Mouse (Mus musculus) liver, adult (tissue): ENCODE measurements around the gene Ifna7.
"Not testable (repeated sequence)": the region's sequence is repeated elsewhere in the genome, so short reads cannot be mapped to it uniquely, and the experiment has no call there.

Source experiments
- GATA4 ChIP-seq: IDR thresholded peaks from 2 replicates; pipeline ENCODE4 v1.6.1; 2014; ENCODE audit warnings: mild to moderate bottlenecking, low read length; ENCODE audit not compliant: insufficient replicate concordance

Gene Ifna7

GRCm38 (mm10) chr4:88830523-88830922, 14.5 kb downstream of the Ifna7 start:
- no peak for TF ChIP-seq GATA4

DNA sequence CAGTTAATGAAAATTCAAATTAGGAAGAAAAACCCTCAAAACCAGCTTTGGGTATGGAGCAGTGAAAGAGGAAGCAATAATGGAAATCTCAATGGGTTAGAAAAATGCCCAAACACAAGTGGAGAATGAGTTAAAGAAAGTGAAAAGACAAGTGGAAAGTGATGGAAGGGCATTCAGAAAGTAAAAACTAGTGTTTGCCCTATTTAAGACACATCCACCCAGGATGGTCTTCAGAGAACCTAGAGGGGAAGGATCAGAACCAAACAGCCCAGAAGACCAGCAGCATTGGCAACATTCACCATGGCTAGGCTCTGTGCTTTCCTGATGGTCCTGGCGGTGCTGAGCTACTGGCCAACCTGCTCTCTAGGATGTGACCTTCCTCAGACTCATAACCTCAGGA, 19.2 kb downstream of the Ifna7 start, which contains the start of gene Ifna5:
Gene Ifna5 (plus strand): TSS at position 301 of the 400 bp plus-strand sequence.
- TF ChIP-seq GATA4 = not testable (repeated sequence)

DNA sequence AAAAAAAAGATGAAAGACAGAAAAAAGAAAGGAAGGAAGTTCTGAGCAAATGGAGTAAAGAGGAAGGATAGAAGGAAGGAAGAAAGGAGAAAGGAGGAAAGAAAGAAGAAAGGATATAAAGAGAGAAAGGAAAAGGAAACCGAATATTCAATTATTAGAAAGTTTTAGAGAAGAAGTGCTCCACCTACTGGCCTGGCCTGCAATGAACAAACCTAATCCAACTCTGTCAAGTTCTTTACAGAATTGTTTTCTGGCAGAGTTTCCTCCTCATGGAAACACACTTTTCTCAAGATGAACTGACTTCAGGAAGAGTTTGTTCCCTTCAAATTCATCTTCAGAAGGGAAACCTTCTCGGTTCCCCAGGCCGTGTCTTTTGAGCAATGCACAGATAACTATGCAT, 22.8 kb downstream of the Ifna7 start:
- no peak for TF ChIP-seq GATA4

DNA sequence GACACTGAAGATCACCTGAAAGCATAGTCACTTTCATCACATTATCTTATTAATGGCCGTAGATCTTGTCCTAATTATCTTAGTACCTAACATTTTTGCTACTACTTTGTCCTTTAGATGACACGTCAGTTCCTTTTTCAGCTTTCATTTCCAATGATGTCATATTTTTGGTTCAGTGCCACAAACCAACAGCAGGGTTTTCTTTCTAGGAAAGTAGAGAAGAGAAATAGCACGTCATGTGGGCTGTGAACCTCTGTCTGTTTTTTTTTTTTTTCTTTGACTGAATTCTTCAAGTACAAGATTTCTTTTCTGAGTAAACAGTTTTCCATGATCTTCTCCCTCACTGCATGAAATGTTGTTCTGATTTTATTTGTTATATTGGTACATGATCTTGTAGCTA, 24.0 kb downstream of the Ifna7 start:
- TF ChIP-seq GATA4 = no peak

GRCm38 (mm10) chr4:88841438-88841911, 25.4 kb downstream of the Ifna7 start, which contains the start of gene Ifna4:
Gene Ifna4, plus strand, starts transcription at chr4:88841861.
- no peak for TF ChIP-seq GATA4

DNA sequence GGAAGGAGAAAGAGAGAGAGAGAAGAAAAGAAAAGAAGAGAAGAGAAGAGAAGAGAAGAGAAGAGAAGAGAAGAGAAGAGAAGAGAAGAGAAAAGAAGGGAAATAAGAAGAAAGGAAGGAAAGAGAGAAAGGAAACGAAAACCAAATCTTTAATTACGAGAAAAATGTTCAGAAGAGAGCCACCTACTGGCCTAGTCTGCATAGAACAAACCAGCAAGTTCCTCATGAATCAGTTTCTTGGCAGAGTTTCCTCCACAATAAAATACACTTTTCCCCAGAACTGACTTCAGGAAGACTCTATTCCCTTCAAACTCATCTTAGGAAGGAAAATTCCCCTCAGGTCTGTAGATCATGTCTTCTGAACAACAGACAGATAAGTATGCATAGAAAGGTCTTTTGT, 29.3 kb downstream of the Ifna7 start:
- TF ChIP-seq GATA4 = no peak

DNA sequence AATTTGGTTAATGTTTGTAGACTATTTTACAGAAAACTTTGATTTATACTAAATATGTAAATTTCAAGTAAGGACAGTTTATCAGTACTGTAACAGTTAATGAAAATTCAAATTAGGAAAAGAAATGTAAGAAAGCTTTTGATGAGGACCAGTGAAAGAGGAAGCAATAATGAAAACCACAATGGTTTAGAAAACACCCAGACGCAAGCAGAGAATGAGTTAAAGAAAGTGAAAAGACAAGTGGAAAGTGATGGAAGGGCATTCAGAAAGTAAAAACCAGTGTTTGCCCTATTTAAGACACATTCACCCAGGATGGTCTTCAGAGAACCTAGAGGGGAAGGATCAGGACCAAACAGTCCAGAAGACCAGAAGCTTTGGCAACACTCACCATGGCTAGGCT, 33.7 kb downstream of the Ifna7 start, which contains the start of gene Ifna1:
Gene Ifna1 (plus strand): TSS at position 390 of the 400 bp plus-strand sequence.
- TF ChIP-seq GATA4 = no peak

DNA sequence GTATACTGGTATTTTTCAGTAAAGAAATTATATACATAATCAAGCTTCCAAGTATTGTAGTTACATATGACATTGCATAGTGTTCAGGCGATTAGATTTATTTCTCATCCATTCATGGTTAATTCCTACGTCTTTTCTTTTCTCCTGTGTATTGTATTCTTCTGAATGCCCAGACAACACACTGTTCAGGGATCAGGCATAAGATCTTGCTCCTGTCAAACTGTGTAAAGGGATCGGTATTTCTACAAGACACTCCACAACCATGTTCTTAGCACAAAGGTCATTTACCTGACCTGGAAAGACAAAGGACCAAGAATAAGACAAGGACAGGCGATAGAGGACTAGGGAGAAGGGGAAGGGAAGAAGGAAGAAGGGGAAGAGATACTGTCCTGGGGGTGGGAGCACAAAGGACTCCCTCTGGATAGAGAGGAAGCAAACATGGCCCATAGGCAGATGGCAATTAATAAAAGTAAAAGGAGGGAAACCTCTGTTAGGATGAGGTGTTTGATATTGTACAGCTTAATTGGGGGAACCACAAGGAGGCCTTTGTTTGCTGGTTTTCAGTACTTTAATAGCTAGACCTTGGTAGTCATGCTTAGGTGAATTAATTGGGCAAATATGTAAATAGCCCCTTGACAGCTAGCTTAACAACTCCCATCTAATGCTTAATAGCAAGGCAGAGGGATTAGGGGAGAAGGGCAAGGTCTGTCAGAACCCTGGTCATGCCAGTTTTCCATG, 35.2 kb downstream of the Ifna7 start:
- no peak for TF ChIP-seq GATA4

DNA sequence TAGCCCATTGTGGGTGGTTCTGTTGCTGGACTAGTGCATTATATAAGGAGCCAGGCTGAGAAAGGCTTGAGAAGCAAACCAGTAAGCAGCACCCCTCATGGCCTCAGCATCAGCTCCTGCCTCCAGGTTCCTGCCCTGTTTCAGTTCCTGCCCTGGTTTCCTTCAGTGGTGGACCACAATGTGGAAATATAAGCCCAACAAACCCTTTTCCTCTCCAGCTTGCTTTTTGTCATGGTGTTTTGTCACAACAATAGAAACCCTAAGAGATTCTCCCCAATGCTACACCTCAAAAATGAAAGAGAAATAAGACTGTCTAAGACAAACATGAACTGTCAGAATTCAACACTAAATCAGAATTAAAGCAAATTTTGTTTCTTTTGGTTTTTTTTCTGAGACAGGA, 43.2 kb downstream of the Ifna7 start:
- no peak for TF ChIP-seq GATA4

DNA sequence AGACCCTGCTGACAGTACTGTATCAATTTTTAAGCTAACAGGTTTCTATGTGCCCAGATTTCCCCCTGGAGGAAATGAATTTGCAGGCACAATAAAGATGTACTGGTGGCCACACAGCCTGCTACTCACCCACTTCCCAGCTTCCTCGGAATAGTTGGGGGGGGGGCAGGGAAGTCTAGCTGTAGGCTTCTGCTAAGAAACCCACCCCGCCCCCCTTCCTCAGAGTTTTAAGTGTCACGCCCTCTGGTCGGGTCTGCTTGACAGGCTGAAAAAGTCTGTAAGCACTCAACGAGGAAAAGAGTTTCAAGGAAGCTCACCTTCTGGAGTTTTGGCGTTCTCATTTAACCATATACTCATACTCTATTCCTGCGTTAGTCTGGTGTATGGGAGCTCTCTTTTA, 47.3 kb downstream of the Ifna7 start:
- TF ChIP-seq GATA4 = no peak

- no peak for TF ChIP-seq GATA4
These were observed 48.6 kb downstream of the Ifna7 start for GRCm38 (mm10) chr4:88864599-88864998.

GRCm38 (mm10) chr4:88865011-88865569, 49.1 kb downstream of the Ifna7 start:
- TF ChIP-seq GATA4 = no peak
